ENCODE assay signal across 22 mouse cellular contexts in genomic region chr4:129874805-129875204, GRCm38 (mm10). TPM values are rescaled to one million over a fixed set of nuclear protein-coding genes. Genes with fewer than 3 reads are reported as not detected.
A peak's percentile ranks its signal among the peaks of the same experiment; 100 is the strongest.
DNase-seq lines count a peak whose midpoint lies in the region; TF ChIP-seq lines count a peak whose summit lies in the region.
"Had no signal": no experiment of that assay in that cellular context is flagged by ENCODE, and none has a peak within 500 bp of the region (broad histone marks: within the 10 kb centered on the region; RNA-seq: fewer than 3 reads in every experiment).

No protein-coding gene starts in this region.

- peak overlapping the region; percentile 61 for H3K27ac ChIP-seq in MEL (ENCODE audit: control insufficient read depth, low read depth, low read length)
- H3K27ac ChIP-seq: embryonic facial prominence, embryonic 10.5 days; embryonic facial prominence, embryonic 12.5 days; forebrain, embryonic 13.5 days; forebrain, embryonic 15.5 days had no signal

- no peak overlapping the region for H3ac ChIP-seq in myocyte (ENCODE audit: control insufficient read depth, insufficient read length)

- H3K27me3 ChIP-seq in MEL (ENCODE audit: control insufficient read depth in 1 of 2, insufficient read depth in 2 of 2, low read length in 2 of 2) (no peaks in the 10 kb centered on the region), myocyte (ENCODE audit: control insufficient read depth, insufficient read depth, insufficient read length) (no peaks in the 10 kb centered on the region)
- H3K27me3 ChIP-seq: CH12.LX; embryonic facial prominence, embryonic 12.5 days; forebrain, embryonic 13.5 days; forebrain, embryonic 15.5 days had no signal

- peak overlapping the region; percentile 47 to 75 for H3K4me3 ChIP-seq in MEL (ENCODE audit: control insufficient read depth in 1 of 2, insufficient read depth in 1 of 2, low read depth in 2 of 2, low read length in 2 of 2)
- no peak overlapping the region for H3K4me3 ChIP-seq in myocyte
- H3K4me3 ChIP-seq: embryonic facial prominence, embryonic 10.5 days; embryonic facial prominence, embryonic 12.5 days; forebrain, embryonic 13.5 days; forebrain, embryonic 15.5 days had no signal

- peaks cover 0 to 6% of the 10 kb centered on the region in 2 experiments; a peak in 2 of 4 replicates for H3K36me3 ChIP-seq in MEL (ENCODE audit: control insufficient read depth in 1 of 2, insufficient read depth in 2 of 2, low read length in 2 of 2)
- H3K36me3 ChIP-seq in myocyte (ENCODE audit: control insufficient read depth, insufficient read depth): no peaks in the 10 kb centered on the region
- H3K36me3 ChIP-seq: embryonic facial prominence, embryonic 10.5 days; embryonic facial prominence, embryonic 12.5 days; forebrain, embryonic 15.5 days; G1E had no signal

- H3K4me1 ChIP-seq in MEL (ENCODE audit: control insufficient read depth in 1 of 2, insufficient read depth in 2 of 2, low read length in 2 of 2): peaks cover 3 to 15% of the 10 kb centered on the region in 2 experiments

- DNase-seq in MEL (ENCODE audit: low read depth, low spot score) (peak; percentile 80), MN1 (ENCODE audit: low spot score) (peak; percentile 29)
- DNase-seq in heart, postnatal 14 days: no peak
- DNase-seq in gastrocnemius, adult 18-20 months (ENCODE audit: low spot score): no peak
- DNase-seq: adrenal gland, adult 2 months; adrenal gland, postnatal 10 days; adrenal gland, postnatal 25 days; B cell, adult 2 months; cerebellum, adult 11 months; cerebellum, adult 18-20 months; cerebellum, adult 9-10 months; cerebellum, postnatal 10 days; cerebellum, postnatal 25 days; forebrain, postnatal 0 days had no signal

- H3K9ac ChIP-seq in MEL (ENCODE audit: control insufficient read depth, low read depth, low read length, poor library complexity, severe bottlenecking): peak overlapping the region; percentile 63
- H3K9ac ChIP-seq: embryonic facial prominence, embryonic 12.5 days; forebrain, embryonic 13.5 days; forebrain, embryonic 15.5 days; forebrain, postnatal 0 days had no signal

- intact Hi-C loops in heart, postnatal 14 days (cut with DNase I): loop anchor here (5.0 kb wide), 1 partner anchor 52 kb away; the partner anchor contains the start of gene Spocd1

- no peaks in the 10 kb centered on the region for H3K9me3 ChIP-seq in MEL (replicated peaks; ENCODE audit: insufficient read depth, low read length)
- H3K9me3 ChIP-seq: embryonic facial prominence, embryonic 10.5 days; embryonic facial prominence, embryonic 12.5 days; forebrain, embryonic 13.5 days; forebrain, embryonic 15.5 days; G1E had no signal

- TF ChIP-seq EP300 in MEL (IDR thresholded peaks at IDR 0.05; ENCODE audit: low read depth in 1 of 2, low read length in 2 of 2): no peak

- H3K79me2 ChIP-seq in MEL (ENCODE audit: control insufficient read depth, insufficient read depth, low read length, poor library complexity) (peaks cover 2% of the 10 kb centered on the region; the same call in 1 of the 2 replicates), myocyte (ENCODE audit: control insufficient read depth, insufficient read depth) (no peaks in the 10 kb centered on the region)

- no peak for TF ChIP-seq POLR2A in MEL (IDR thresholded peaks at IDR 0.05; ENCODE audit: control insufficient read depth in 1 of 2, insufficient read depth in 1 of 2, low read depth in 1 of 2, low read length in 2 of 2, poor library complexity in 1 of 2)
- TF ChIP-seq POLR2A in myocyte (IDR thresholded peaks at IDR 0.05; ENCODE audit: insufficient read length, low read depth): no peak

- no peak for TF ChIP-seq RAD21 in MEL (IDR thresholded peaks at IDR 0.05; ENCODE audit: low read depth, low read length)

- H3K4me2 ChIP-seq in myocyte (ENCODE audit: low read depth): peak overlapping the region; percentile 93
- H3K4me2 ChIP-seq: embryonic facial prominence, embryonic 12.5 days; forebrain, embryonic 13.5 days; forebrain, embryonic 15.5 days had no signal

- TF ChIP-seq CTCF in MEL (IDR thresholded peaks at IDR 0.05 in 2 of 3, conservative IDR thresholded peaks at IDR 0.05 in 1 of 3; ENCODE audit: control insufficient read depth in 1 of 3, insufficient read depth in 1 of 3, low read depth in 2 of 3, low read length in 3 of 3, poor library complexity in 1 of 3, severe bottlenecking in 1 of 3): no peak

TF ChIP-seq in MEL, 35 proteins besides CTCF, POLR2A, EP300 and RAD21:
- TF ChIP-seq HCFC1 (IDR thresholded peaks at IDR 0.05; ENCODE audit: low read depth, low read length) (no peak), USF1 (IDR thresholded peaks at IDR 0.05; ENCODE audit: low read depth, low read length) (no peak), ZC3H11A (IDR thresholded peaks at IDR 0.05; ENCODE audit: low read depth, low read length) (no peak), GATA1 (IDR thresholded peaks at IDR 0.05; ENCODE audit: low read depth, low read length) (peak; percentile 43; the same call in 1 of the 2 replicates), CHD1 (IDR thresholded peaks at IDR 0.05; ENCODE audit: low read depth, low read length) (no peak), MYB (IDR thresholded peaks at IDR 0.05; ENCODE audit: low read depth, low read length) (no peak), TCF12 (IDR thresholded peaks at IDR 0.05; ENCODE audit: low read depth, low read length) (no peak), ZNF384 (IDR thresholded peaks at IDR 0.05; ENCODE audit: low read depth, low read length) (no peak)

TF ChIP-seq in myocyte, 11 proteins besides CTCF, POLR2A, EP300 and RAD21:
- TF ChIP-seq USF1 (IDR thresholded peaks at IDR 0.05; ENCODE audit: low read depth) (no peak), E2F4 (IDR thresholded peaks at IDR 0.05; ENCODE audit: insufficient read depth) (no peak), TCF12 (IDR thresholded peaks at IDR 0.05; ENCODE audit: insufficient read depth, poor library complexity, severe bottlenecking) (no peak), TCF3 (IDR thresholded peaks at IDR 0.05; ENCODE audit: insufficient read length, low read depth) (no peak), CEBPB (IDR thresholded peaks at IDR 0.05; ENCODE audit: insufficient read depth, poor library complexity, severe bottlenecking) (no peak), MAX (IDR thresholded peaks at IDR 0.05; ENCODE audit: low read depth) (no peak)

RNA-seq across cellular contexts. Expression of gene Spocd1, which starts 54.2 kb away (rescaled TPM):
- total RNA-seq in MEL (2012; rRNA removed): not detected in 2 replicates
- polyA plus RNA-seq in MEL (2012; ENCODE audit: insufficient read depth in 1 of 2, insufficient read length in 2 of 2, low read depth in 1 of 2, low replicate concordance in 2 of 2, missing spikeins in 1 of 2) (under 1 TPM in 1 of 2 experiments, not detected in 1; 0.03 TPM), myocyte (2012; fragmentation: generic; extraction: Trizol) (not detected)
- total RNA-seq in heart, postnatal 14 days (2021): not detected
- not detected for total RNA-seq in gastrocnemius, adult 18-20 months (2021)
- total RNA-seq: forebrain, postnatal 0 days; G1E had no signal
- polyA plus RNA-seq: CD4-positive, CD25-positive, alpha-beta regulatory T cell, adult 4 months; embryonic facial prominence, embryonic 10.5 days; forebrain, embryonic 13.5 days; forebrain, embryonic 15.5 days; G1E had no signal

Comparison
In these comparisons a context has a peak if more than half of its experiments do, and no peak if none do; other contexts are left out.
1. DNase-seq: peak in MEL (single experiment) and MN1 (single experiment); none in heart, postnatal 14 days (0 of 2) and gastrocnemius, adult 18-20 months (single experiment).